Mouse (Mus musculus) forebrain, postnatal 0 days (tissue): ENCODE data around the gene Sema6c. TPM values are rescaled to one million over a fixed set of nuclear protein-coding genes. Genes with fewer than 3 reads are reported as not detected.

Experiments
- ATAC-seq: fragments of 200-750 bp; cut with Nextera tagmentation; 2 replicates; pipeline ENCODE4 v1.8.0; 2017; ENCODE audit warnings: mild to moderate bottlenecking, moderate library complexity
- DNase-seq: peaks from one replicate; pipeline ENCODE4 v3.0.0-alpha.2; 2015
- H3K27ac ChIP-seq: fragments of 300-500 bp; sonication (generic); 2 replicates; pipeline ENCODE4 v1.5.1; 2014; ENCODE audit warnings: low read depth, mild to moderate bottlenecking, antibody characterized with exemption, low read length, moderate library complexity, mixed read lengths
- H3K27me3 ChIP-seq: fragments of 300-500 bp; sonication (generic); 2 replicates; pipeline ENCODE4 v1.6.1; 2014; ENCODE audit warnings: mild to moderate bottlenecking, low read length, mixed read lengths; ENCODE audit not compliant: insufficient read depth
- H3K36me3 ChIP-seq: fragments of 300-500 bp; sonication (generic); 2 replicates; pipeline ENCODE4 v1.6.1; 2014; ENCODE audit warnings: mild to moderate bottlenecking, moderate library complexity; ENCODE audit not compliant: insufficient read depth
- H3K4me1 ChIP-seq: fragments of 300-500 bp; sonication (generic); 2 replicates; pipeline ENCODE4 v1.6.1; 2014; ENCODE audit warnings: antibody characterized with exemption; ENCODE audit not compliant: insufficient read depth
- H3K4me2 ChIP-seq: fragments of 300-500 bp; sonication (generic); 2 replicates; pipeline ENCODE4 v1.6.1; 2014; ENCODE audit warnings: low read depth, mild to moderate bottlenecking, moderate library complexity
- H3K4me3 ChIP-seq: fragments of 300-500 bp; sonication (generic); 2 replicates; pipeline ENCODE4 v1.5.1; 2014; ENCODE audit warnings: low read depth, low read length, mixed read lengths
- H3K9ac ChIP-seq: fragments of 300-500 bp; sonication (generic); 2 replicates; pipeline ENCODE4 v1.6.1; 2014; ENCODE audit warnings: mild to moderate bottlenecking
- H3K9me3 ChIP-seq: fragments of 300-500 bp; sonication (generic); 2 replicates; pipeline ENCODE4 v1.6.1; 2016; ENCODE audit warnings: low read length
- CTCF ChIP-seq: sonication (generic); IDR thresholded peaks from 2 replicates; pipeline ENCODE4 v1.5.1; 2016; ENCODE audit warnings: antibody characterized with exemption, control low read depth, low read depth
- WGBS: fragments of 180-500 bp; shearing (Covaris S2); extraction: QIAGEN DNeasy Blood & Tissue Kit; methylation state at CpG from one replicate; pipeline ENCODE4 v1.1.7; 2014; 5-methylcytosine and 5-hydroxymethylcytosine counted together
- polyA plus RNA-seq: library from polyadenylated mRNA; unstranded; fragments of >200 nt; fragmentation: Nextera tagmentation; extraction: Ambion mirVana; gene quantifications from 2 replicates; pipeline ENCODE4 v1.2.1, GENCODE M21; 2015
- total RNA-seq: library from RNA; depleted of rRNA; stranded (reverse); fragments of >200 nt; gene quantifications from 2 replicates; pipeline ENCODE4 v1.2.3, GENCODE M21; 2014

Gene Sema6c
- total and polyA plus RNA-seq, 2 experiments from 2014 or later = 28.4 to 94.1 TPM

- Histone ChIP-seq H3K9ac (no peak overlapping the region), H3K4me3 (no peak overlapping the region), H3K36me3 (0 out of 2 replicates have a peak, but pooled peaks cover 4% of the 10 kb centered on the region), H3K27me3 (no peaks in the 10 kb centered on the region), H3K4me1 (no peaks in the 10 kb centered on the region), H3K4me2 (no peak overlapping the region), H3K9me3 (no peaks in the 10 kb centered on the region), H3K27ac (no peak overlapping the region)
- no peak for TF ChIP-seq CTCF
- DNase-seq (no peak), ATAC-seq (no peak)
- WGBS = 68% methylated on average over 3 of the region's 3 CpGs
Measured at GRCm38 (mm10) chr3:95179890-95180289, 19.6 kb downstream of the Sema6c start.

- Histone ChIP-seq H3K36me3 (peaks cover 6% of the 10 kb centered on the region; the same call in 1 of the 2 replicates), H3K4me3 (no peak overlapping the region), H3K4me2 (no peak overlapping the region), H3K4me1 (no peaks in the 10 kb centered on the region), H3K27ac (no peak overlapping the region), H3K27me3 (no peaks in the 10 kb centered on the region), H3K9ac (no peak overlapping the region), H3K9me3 (no peaks in the 10 kb centered on the region)
- WGBS = 51% methylated on average over 1 of the region's 1 CpGs
- ATAC-seq (no peak), DNase-seq (no peak)
- TF ChIP-seq CTCF = no peak
Measured at GRCm38 (mm10) chr3:95181841-95182240, 21.6 kb downstream of the Sema6c start.

GRCm38 (mm10) chr3:95184796-95185577 lies 24.7 kb downstream of the Sema6c start:
- Histone ChIP-seq H3K36me3 (peaks cover 33% of the 10 kb centered on the region), H3K9me3 (no peaks in the 10 kb centered on the region), H3K4me2 (no peak overlapping the region), H3K4me1 (no peaks in the 10 kb centered on the region), H3K27ac (no peak overlapping the region), H3K27me3 (no peaks in the 10 kb centered on the region), H3K9ac (no peak overlapping the region), H3K4me3 (no peak overlapping the region)
- 87% methylated on average over 9 of the region's 9 CpGs for WGBS
- no peak for TF ChIP-seq CTCF
- no peak for ATAC-seq
- no peak for DNase-seq

- DNase-seq (no peak), ATAC-seq (no peak)
- H3K4me1 ChIP-seq = no peaks in the 10 kb centered on the region
- H3K27me3 ChIP-seq = no peaks in the 10 kb centered on the region
- H3K9me3 ChIP-seq = no peaks in the 10 kb centered on the region
- peaks cover 33% of the 10 kb centered on the region for H3K36me3 ChIP-seq
- no peak overlapping the region for H3K4me3 ChIP-seq
- WGBS = 93% methylated on average over 2 of the region's 2 CpGs
- no peak overlapping the region for H3K27ac ChIP-seq
- H3K9ac ChIP-seq = no peak overlapping the region
- no peak overlapping the region for H3K4me2 ChIP-seq
- no peak for TF ChIP-seq CTCF
Measured at GRCm38 (mm10) chr3:95186100-95186499, 25.8 kb downstream of the Sema6c start.

GRCm38 (mm10) chr3:95186888-95187287 lies 26.6 kb downstream of the Sema6c start:
- Histone ChIP-seq H3K4me3 (no peak overlapping the region), H3K9ac (no peak overlapping the region), H3K27ac (no peak overlapping the region), H3K27me3 (no peaks in the 10 kb centered on the region), H3K36me3 (peaks cover 33% of the 10 kb centered on the region), H3K4me2 (no peak overlapping the region), H3K9me3 (no peaks in the 10 kb centered on the region), H3K4me1 (no peaks in the 10 kb centered on the region)
- DNase-seq (no peak), ATAC-seq (no peak)
- no peak for TF ChIP-seq CTCF
- WGBS = 89% methylated on average over 6 of the region's 6 CpGs

GRCm38 (mm10) chr3:95194721-95195135 lies 34.5 kb downstream of the Sema6c start:
- Histone ChIP-seq H3K4me2 (no peak overlapping the region), H3K9me3 (no peaks in the 10 kb centered on the region), H3K4me1 (no peaks in the 10 kb centered on the region), H3K27ac (no peak overlapping the region), H3K4me3 (no peak overlapping the region), H3K27me3 (no peaks in the 10 kb centered on the region), H3K9ac (no peak overlapping the region), H3K36me3 (peaks cover 32% of the 10 kb centered on the region)
- 57% methylated on average over 6 of the region's 6 CpGs for WGBS
- DNase-seq = no peak
- ATAC-seq = no peak
- no peak for TF ChIP-seq CTCF

GRCm38 (mm10) chr3:95195772-95196171 lies 35.5 kb downstream of the Sema6c start:
- DNase-seq (no peak), ATAC-seq (no peak)
- no peaks in the 10 kb centered on the region for H3K9me3 ChIP-seq
- 75% methylated on average over 2 of the region's 2 CpGs for WGBS
- no peak for TF ChIP-seq CTCF
- no peaks in the 10 kb centered on the region for H3K27me3 ChIP-seq
- peaks cover 34% of the 10 kb centered on the region for H3K36me3 ChIP-seq
- H3K4me1 ChIP-seq = no peaks in the 10 kb centered on the region
- H3K4me2 ChIP-seq = no peak overlapping the region
- H3K27ac ChIP-seq = no peak overlapping the region
- no peak overlapping the region for H3K4me3 ChIP-seq
- no peak overlapping the region for H3K9ac ChIP-seq
